Mouse (Mus musculus) CH12.LX (cell line): ENCODE measurements at regions not wholly inside any gene's neighbourhood (a gene's known extent, or its start where the extent isn't known, plus 50 kb on each side); places are given as distances from the start of the nearest gene placed in this dataset.

Source experiments
- DNase-seq: peaks from one replicate; pipeline ENCODE4 v3.0.0-alpha.2; 2013; ENCODE audit errors: extremely low read depth
- H3K27ac ChIP-seq: 2 replicates; pipeline ENCODE4 v1.5.1; 2012; ENCODE audit warnings: low read depth, mild to moderate bottlenecking, control low read depth, moderate library complexity; ENCODE audit not compliant: insufficient read depth
- H3K27me3 ChIP-seq: replicated peaks from 2 replicates; pipeline ENCODE3; 2012; ENCODE audit warnings: inconsistent platforms
- H3K36me3 ChIP-seq, 2 experiments: replicated peaks in 1 of 2; 2 replicates each; pipeline versions ENCODE3 to v1.6.1; 2012; ENCODE audit warnings: inconsistent platforms in 1 of 2, low read length in 1 of 2, mild to moderate bottlenecking in 1 of 2, mixed read lengths in 1 of 2, moderate library complexity in 1 of 2; ENCODE audit not compliant: control insufficient read depth in 1 of 2, insufficient read depth in 1 of 2
- H3K4me1 ChIP-seq, 2 experiments: 2 replicates each; pipeline ENCODE4 v1.6.1; 2012; ENCODE audit warnings: inconsistent platforms in 1 of 2, moderate library complexity in 1 of 2; ENCODE audit not compliant: insufficient read depth in 2 of 2, control insufficient read depth in 1 of 2
- H3K4me2 ChIP-seq: 2 replicates; pipeline ENCODE4 v1.6.1; 2012; ENCODE audit warnings: low read depth, mild to moderate bottlenecking, control low read depth; ENCODE audit not compliant: poor library complexity, insufficient read depth, severe bottlenecking
- H3K4me3 ChIP-seq, 3 experiments: fragments of 150-350 bp in 1 of 3; sonication (generic) in 1 of 3; replicated peaks in 1 of 3; 2 replicates each; pipeline versions ENCODE3 to v1.5.1; 2011 to 2012; ENCODE audit warnings: low read depth in 2 of 3, low read length in 2 of 3, mild to moderate bottlenecking in 2 of 3, moderate library complexity in 2 of 3, control low read depth in 1 of 3, improper control_type of control experiment in 1 of 3, inconsistent platforms in 1 of 3, mixed read lengths in 1 of 3; ENCODE audit not compliant: poor library complexity in 1 of 3
- H3K79me2 ChIP-seq: replicated peaks from 2 replicates; pipeline ENCODE4 v1.6.1; 2012; ENCODE audit warnings: mild to moderate bottlenecking, moderate library complexity; ENCODE audit not compliant: control insufficient read depth, poor library complexity, insufficient read depth, severe bottlenecking; ENCODE audit errors: extremely low read depth
- H3K9ac ChIP-seq: 2 replicates; pipeline ENCODE4 v1.6.1; 2012; ENCODE audit warnings: low read depth, mild to moderate bottlenecking, control low read depth, moderate library complexity; ENCODE audit not compliant: insufficient read depth
- H3K9me3 ChIP-seq: replicated peaks from 2 replicates; pipeline ENCODE3; 2012; ENCODE audit warnings: low read length, inconsistent platforms, mixed read lengths
- BHLHE40 ChIP-seq: IDR thresholded peaks from 2 replicates; pipeline ENCODE4 v1.6.1; 2011; ENCODE audit warnings: mild to moderate bottlenecking, low read depth, low read length, improper control_type of control experiment
- CHD1 ChIP-seq: IDR thresholded peaks from 2 replicates; pipeline ENCODE4 v1.6.1; 2012; ENCODE audit warnings: low read depth, low read length, improper control_type of control experiment, inconsistent platforms
- CTCF ChIP-seq, 2 experiments: IDR thresholded peaks in 1 of 2; conservative IDR thresholded peaks in 1 of 2; 2 replicates each; pipeline ENCODE4 v1.5.1; 2011 to 2012; ENCODE audit warnings: low read depth in 2 of 2, low read length in 2 of 2, improper control_type of control experiment in 1 of 2, inconsistent platforms in 1 of 2, mild to moderate bottlenecking in 1 of 2, moderate library complexity in 1 of 2
- E2F4 ChIP-seq: IDR thresholded peaks from 2 replicates; pipeline ENCODE4 v1.6.1; 2011; ENCODE audit warnings: low read depth, low read length, improper control_type of control experiment; ENCODE audit not compliant: insufficient replicate concordance
- ETS1 ChIP-seq: conservative IDR thresholded peaks from 2 replicates; pipeline ENCODE4 v1.6.1; 2012; ENCODE audit warnings: low read depth, mild to moderate bottlenecking, inconsistent platforms, low read length, improper control_type of control experiment, moderate library complexity
- KAT2A ChIP-seq: IDR thresholded peaks from 2 replicates; pipeline ENCODE4 v1.6.1; 2012; ENCODE audit warnings: low read length, improper control_type of control experiment, inconsistent platforms; ENCODE audit not compliant: insufficient replicate concordance
- MAZ ChIP-seq: IDR thresholded peaks from 2 replicates; pipeline ENCODE4 v1.6.1; 2012; ENCODE audit warnings: low read depth, mild to moderate bottlenecking, inconsistent platforms, low read length, improper control_type of control experiment, moderate library complexity
- MEF2A ChIP-seq: IDR thresholded peaks from 2 replicates; pipeline ENCODE4 v1.6.1; 2014; ENCODE audit warnings: low read depth, mild to moderate bottlenecking, inconsistent platforms, low read length, improper control_type of control experiment, borderline replicate concordance
- MXI1 ChIP-seq: IDR thresholded peaks from 2 replicates; pipeline ENCODE4 v1.6.1; 2011; ENCODE audit warnings: mild to moderate bottlenecking, low read depth, low read length, improper control_type of control experiment
- MYC ChIP-seq: IDR thresholded peaks from 2 replicates; pipeline ENCODE4 v1.6.1; 2011; ENCODE audit warnings: low read depth, mild to moderate bottlenecking, improper control_type of control experiment, low read length
- NRF1 ChIP-seq: IDR thresholded peaks from 2 replicates; pipeline ENCODE4 v1.6.1; 2014; ENCODE audit warnings: low read depth, mild to moderate bottlenecking, inconsistent platforms, low read length, improper control_type of control experiment, moderate library complexity
- PAX5 ChIP-seq: IDR thresholded peaks from 2 replicates; pipeline ENCODE4 v1.6.1; 2012; ENCODE audit warnings: low read length, inconsistent platforms, mixed read lengths
- POLR2A ChIP-seq: IDR thresholded peaks from 2 replicates; pipeline ENCODE4 v1.6.1; 2011; ENCODE audit warnings: low read depth, mild to moderate bottlenecking, improper control_type of control experiment, low read length
- POLR2AphosphoS2 ChIP-seq: IDR thresholded peaks from 2 replicates; pipeline ENCODE4 v1.6.1; 2011; ENCODE audit warnings: low read depth, low read length, improper control_type of control experiment
- RCOR1 ChIP-seq: conservative IDR thresholded peaks from 2 replicates; pipeline ENCODE4 v1.6.1; 2012; ENCODE audit warnings: low read depth, mild to moderate bottlenecking, inconsistent platforms, low read length, improper control_type of control experiment
- SIN3A ChIP-seq: IDR thresholded peaks from 2 replicates; pipeline ENCODE4 v1.6.1; 2012; ENCODE audit warnings: low read length, improper control_type of control experiment, inconsistent platforms
- SMC3 ChIP-seq: IDR thresholded peaks from 2 replicates; pipeline ENCODE4 v1.6.1; 2011; ENCODE audit warnings: low read depth, low read length, improper control_type of control experiment
- TCF12 ChIP-seq: IDR thresholded peaks from 2 replicates; pipeline ENCODE4 v1.6.1; 2014; ENCODE audit warnings: low read depth, mild to moderate bottlenecking, inconsistent platforms, low read length, improper control_type of control experiment
- UBTF ChIP-seq: IDR thresholded peaks from 2 replicates; pipeline ENCODE4 v1.6.1; 2012; ENCODE audit warnings: low read depth, mild to moderate bottlenecking, inconsistent platforms, low read length, improper control_type of control experiment, moderate library complexity
- ZC3H11A ChIP-seq: IDR thresholded peaks from 2 replicates; pipeline ENCODE4 v1.6.1; 2012; ENCODE audit warnings: low read depth, mild to moderate bottlenecking, inconsistent platforms, low read length, improper control_type of control experiment
- ZKSCAN1 ChIP-seq: IDR thresholded peaks from 2 replicates; pipeline ENCODE4 v1.6.1; 2012; ENCODE audit warnings: low read depth, inconsistent platforms, low read length, improper control_type of control experiment, borderline replicate concordance
- ZMIZ1 ChIP-seq: IDR thresholded peaks from 2 replicates; pipeline ENCODE4 v1.6.1; 2012; ENCODE audit warnings: low read depth, mild to moderate bottlenecking, inconsistent platforms, low read length, improper control_type of control experiment
- ZNF384 ChIP-seq: IDR thresholded peaks from 2 replicates; pipeline ENCODE4 v1.6.1; 2012; ENCODE audit warnings: low read depth, low read length, improper control_type of control experiment, inconsistent platforms
- dilution Hi-C: fragments of 300-500 bp; cut with MboI; formaldehyde crosslinking; loops from 2 replicates; pipeline ENCODE4 v1.14.3; 2020; ENCODE audit warnings: low sequenced_read_pairs; ENCODE audit not compliant: extremely low pct_unique_long_range_greater_than_20kb, extremely low pct_ligation_motif_present
- in situ Hi-C: fragments of 300-500 bp; cut with MboI; formaldehyde crosslinking; loops from 3 replicates; pipeline ENCODE4 v1.14.3; 2019; ENCODE audit warnings: low sequenced_read_pairs, low pct_ligation_motif_present, low pct_unique_long_range_greater_than_20kb, mixed read lengths

- H3K9me3 ChIP-seq, result no peaks in the 10 kb centered on the region
These were observed 73.1 kb upstream of the Gpr141 start for GRCm38 (mm10) chr13:19897191-19897590.

GRCm38 (mm10) chr13:19888983-19889773 lies 65.1 kb upstream of the Gpr141 start:
- no peak for DNase-seq
- Histone ChIP-seq H3K4me1 (no peaks in the 10 kb centered on the region), H3K9ac (no peak overlapping the region), H3K79me2 (no peaks in the 10 kb centered on the region), H3K27me3 (no peaks in the 10 kb centered on the region), H3K4me2 (no peak overlapping the region), H3K4me3 (no peak overlapping the region), H3K9me3 (no peaks in the 10 kb centered on the region), H3K27ac (no peak overlapping the region), H3K36me3 (no peaks in the 10 kb centered on the region)
- in situ Hi-C loops, result no loop called here
- TF ChIP-seq NRF1 (no peak), ZNF384 (no peak), ETS1 (no peak), MAZ (no peak), KAT2A (no peak), CTCF (conservative IDR thresholded peaks at IDR 0.05 in 1 of 2, IDR thresholded peaks at IDR 0.05 in 1 of 2; ENCODE audit: low read depth in 2 of 2, low read length in 2 of 2) (no peak), SMC3 (no peak), POLR2AphosphoS2 (no peak), UBTF (no peak), RCOR1 (no peak), ZMIZ1 (no peak), CHD1 (no peak), SIN3A (no peak), ZKSCAN1 (no peak), MXI1 (no peak), PAX5 (no peak), MYC (no peak), MEF2A (no peak), POLR2A (no peak), BHLHE40 (no peak)
- dilution Hi-C loops, result no loop called here

More at GRCm38 (mm10) chr13:19897191-19897590, 73.1 kb upstream of the Gpr141 start:
- Histone ChIP-seq H3K27ac (no peak overlapping the region), H3K79me2 (no peaks in the 10 kb centered on the region), H3K4me1 (no peaks in the 10 kb centered on the region), H3K9ac (no peak overlapping the region), H3K4me2 (no peak overlapping the region), H3K36me3 (no peaks in the 10 kb centered on the region), H3K27me3 (no peaks in the 10 kb centered on the region), H3K4me3 (no peak overlapping the region)
- TF ChIP-seq ZC3H11A (no peak), KAT2A (no peak), TCF12 (no peak), E2F4 (no peak)
- dilution Hi-C loops (no loop called here), in situ Hi-C loops (no loop called here)
- no peak for DNase-seq
